Mouse (Mus musculus) inflammation-experienced regulatory T-cells, adult 6 months (primary cell): Measurements from ENCODE around the gene Caly. TPM values are rescaled to one million over a fixed set of nuclear protein-coding genes. Genes with fewer than 3 reads are reported as not detected.

Source experiments
- ATAC-seq: one replicate; pipeline ENCODE4 v1.8.0; 2017
- polyA plus RNA-seq, 3 experiments: library from polyadenylated mRNA; unstranded; fragments of 100-300 nt; shearing (Covaris generic); gene quantifications; one replicate each; pipeline ENCODE4 v1.2.1; 2017

The Caly gene
- polyA plus RNA-seq = not detected

- ATAC-seq = no peak
Measured at GRCm38 (mm10) chr7:140082242-140082678, at the start of gene Caly. Caly (minus strand) TSS chr7:140082548.

GRCm38 (mm10) chr7:140127911-140128310 is 45.6 kb upstream of the Caly start:
- ATAC-seq = no peak

- no peak for ATAC-seq
Measured at GRCm38 (mm10) chr7:140126934-140127333, 44.6 kb upstream of the Caly start.

- ATAC-seq = peak; percentile 4
Measured at GRCm38 (mm10) chr7:140126022-140126350, 43.6 kb upstream of the Caly start.

GRCm38 (mm10) chr7:140125278-140126021 is 43.1 kb upstream of the Caly start:
- ATAC-seq = peak; percentile 89

- no peak for ATAC-seq
Measured at GRCm38 (mm10) chr7:140124382-140124781, 42.0 kb upstream of the Caly start.

GRCm38 (mm10) chr7:140122765-140123164 is 40.4 kb upstream of the Caly start:
- ATAC-seq = no peak

GRCm38 (mm10) chr7:140121338-140121910 is 39.1 kb upstream of the Caly start:
- ATAC-seq = no peak

GRCm38 (mm10) chr7:140120484-140120883 is 38.1 kb upstream of the Caly start:
- no peak for ATAC-seq

GRCm38 (mm10) chr7:140116329-140117054 is 34.1 kb upstream of the Caly start, which contains the start of gene Echs1:
Echs1 (minus strand) TSS chr7:140116476.
- peak; percentile 99 for ATAC-seq

GRCm38 (mm10) chr7:140115583-140116328 is 33.4 kb upstream of the Caly start, which contains the start of gene Paox:
Paox (plus strand) TSS chr7:140115799.
- peak; percentile 14 for ATAC-seq

GRCm38 (mm10) chr7:140111943-140112342 is 29.6 kb upstream of the Caly start:
- no peak for ATAC-seq

- no peak for ATAC-seq
Measured at GRCm38 (mm10) chr7:140104009-140104408, 21.7 kb upstream of the Caly start.

GRCm38 (mm10) chr7:140101993-140102860 is 19.9 kb upstream of the Caly start, which contains the start of gene Fuom:
Fuom (minus strand) TSS chr7:140102441.
- ATAC-seq = peak; percentile 98

GRCm38 (mm10) chr7:140101498-140101897 is 19.1 kb upstream of the Caly start:
- ATAC-seq = no peak

GRCm38 (mm10) chr7:140098466-140098865 is 16.1 kb upstream of the Caly start:
- no peak for ATAC-seq

- no peak for ATAC-seq
Measured at GRCm38 (mm10) chr7:140096055-140096454, 13.7 kb upstream of the Caly start.

- ATAC-seq = no peak
Measured at GRCm38 (mm10) chr7:140095556-140095955, 13.2 kb upstream of the Caly start.

- no peak for ATAC-seq
Measured at GRCm38 (mm10) chr7:140094954-140095353, 12.6 kb upstream of the Caly start.

- ATAC-seq = no peak
Measured at GRCm38 (mm10) chr7:140092924-140093528, 10.7 kb upstream of the Caly start, which contains the start of gene Prap1. Prap1 (plus strand) TSS chr7:140093395.

GRCm38 (mm10) chr7:140090601-140091000 is 8.3 kb upstream of the Caly start:
- no peak for ATAC-seq
